Mouse (Mus musculus) Patski (cell line): ENCODE data around the gene Lingo2. TPM values are rescaled to one million over a fixed set of nuclear protein-coding genes. Genes with fewer than 3 reads are reported as not detected.

Experiments used
- ATAC-seq: fragments of 100-300 bp; one replicate; pipeline ENCODE4 v1.8.0; 2021
- CTCF ChIA-PET: fragments of 350-600 bp; sonication (Branson Sonifier 250); formaldehyde crosslinking; loops from one replicate; lab custom pipeline; 2022; ENCODE audit warnings: inconsistent platforms; lab: Charles Lee
- POLR2A ChIA-PET: fragments of 350-600 bp; sonication (Branson Sonifier 250); formaldehyde crosslinking; loops from one replicate; lab custom pipeline; 2022; ENCODE audit warnings: antibody characterized with exemption, inconsistent platforms; lab: Charles Lee
- DNase-seq: peaks from one replicate; pipeline ENCODE4 v3.0.0-alpha.2; 2011; ENCODE audit warnings: low read depth, low spot score
- H3K27me3 ChIP-seq: fragments of 371-371 bp; one replicate; pipeline ENCODE4 v1.5.1; 2021
- CTCF ChIP-seq: fragments of 100-300 bp; IDR thresholded peaks from one replicate; pipeline ENCODE4 v1.5.1; 2021
- in situ Hi-C: fragments of 300-500 bp; cut with MboI; formaldehyde crosslinking; loops from 3 replicates; pipeline ENCODE4 v1.11.1; 2018; ENCODE audit warnings: low pct_unique_long_range_greater_than_20kb, mixed read lengths
- polyA plus RNA-seq: library from polyadenylated mRNA; unstranded; gene quantifications from one replicate; pipeline ENCODE4 v1.2.3, GENCODE M21; 2021

Gene Lingo2
- polyA plus RNA-seq, 1 experiment from 2014 or later = not detected

DNA sequence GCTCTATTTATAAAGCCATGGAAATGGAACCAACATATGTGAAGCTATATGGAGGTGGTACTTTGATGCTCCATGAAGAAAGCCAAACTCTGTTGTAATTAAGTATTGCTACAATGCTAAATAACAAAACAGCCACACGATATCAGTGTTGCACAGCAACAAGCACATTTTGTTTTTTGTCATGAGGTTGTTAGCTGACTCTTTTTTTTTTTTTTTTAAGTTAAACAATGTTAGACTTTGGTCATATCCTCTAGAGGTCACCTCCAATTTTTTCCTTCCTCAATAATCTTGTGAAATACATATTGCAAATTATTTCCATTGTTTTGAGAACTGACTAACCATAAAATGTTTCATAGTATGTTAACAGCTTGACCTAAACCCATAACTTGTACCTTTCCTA, 646.3 kb downstream of the Lingo2 start:
- POLR2A ChIA-PET = no interaction called here
- in situ Hi-C loops = no loop called here
- ATAC-seq (no peak), DNase-seq (no peak)
- no peaks in the 10 kb centered on the region for H3K27me3 ChIP-seq
- CTCF ChIA-PET = no interaction called here
- TF ChIP-seq CTCF = no peak

GRCm38 (mm10) chr4:36289701-36290053, 661.9 kb downstream of the Lingo2 start:
- H3K27me3 ChIP-seq = no peaks in the 10 kb centered on the region
- DNase-seq (no peak), ATAC-seq (no peak)
- POLR2A ChIA-PET = no interaction called here
- in situ Hi-C loops = no loop called here
- no peak for TF ChIP-seq CTCF
- CTCF ChIA-PET = no interaction called here

DNA sequence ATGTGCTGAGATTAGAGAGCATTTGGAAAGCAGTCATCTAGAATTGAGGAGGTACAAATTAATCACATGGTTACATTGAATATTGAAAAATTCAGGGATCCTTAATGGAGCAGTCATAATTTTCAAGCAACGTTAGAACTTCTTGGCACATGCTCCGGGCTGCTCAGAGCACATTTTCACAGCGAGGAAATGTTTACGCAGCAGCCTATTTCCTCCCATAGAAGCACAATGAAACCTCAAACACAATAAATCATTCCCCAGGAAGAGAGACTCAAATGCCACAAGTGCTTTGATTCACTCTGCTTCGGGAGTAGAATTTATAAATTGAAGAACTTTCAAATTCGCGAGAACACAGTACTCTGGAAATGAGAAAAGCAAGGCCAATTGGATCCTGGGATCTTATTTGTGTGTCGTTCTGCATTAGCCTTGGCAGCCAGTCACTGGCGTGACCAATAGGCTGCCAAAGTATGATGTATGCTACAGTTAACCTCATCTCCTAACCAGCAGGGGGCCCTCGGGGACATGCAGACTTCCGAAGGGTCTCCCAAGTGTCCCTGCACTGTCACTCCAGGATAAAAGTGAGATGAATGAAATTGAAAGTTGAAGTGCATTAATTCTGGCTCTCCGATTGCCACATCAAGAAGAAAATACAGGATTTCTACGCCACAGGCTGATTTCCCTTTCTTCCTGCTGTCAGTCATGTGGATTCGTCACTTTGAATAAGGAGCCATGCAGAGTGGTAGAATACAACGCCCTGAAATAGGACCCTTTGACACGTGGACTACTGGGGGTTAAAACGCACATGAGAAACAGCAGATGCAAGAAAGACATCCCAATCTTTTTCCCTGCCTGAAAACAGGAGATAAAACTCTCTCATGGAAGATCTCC, 662.5 kb downstream of the Lingo2 start:
- DNase-seq = no peak
- no peaks in the 10 kb centered on the region for H3K27me3 ChIP-seq
- POLR2A ChIA-PET = no interaction called here
- no peak for TF ChIP-seq CTCF
- in situ Hi-C loops = no loop called here
- CTCF ChIA-PET = no interaction called here
- ATAC-seq = no peak

DNA sequence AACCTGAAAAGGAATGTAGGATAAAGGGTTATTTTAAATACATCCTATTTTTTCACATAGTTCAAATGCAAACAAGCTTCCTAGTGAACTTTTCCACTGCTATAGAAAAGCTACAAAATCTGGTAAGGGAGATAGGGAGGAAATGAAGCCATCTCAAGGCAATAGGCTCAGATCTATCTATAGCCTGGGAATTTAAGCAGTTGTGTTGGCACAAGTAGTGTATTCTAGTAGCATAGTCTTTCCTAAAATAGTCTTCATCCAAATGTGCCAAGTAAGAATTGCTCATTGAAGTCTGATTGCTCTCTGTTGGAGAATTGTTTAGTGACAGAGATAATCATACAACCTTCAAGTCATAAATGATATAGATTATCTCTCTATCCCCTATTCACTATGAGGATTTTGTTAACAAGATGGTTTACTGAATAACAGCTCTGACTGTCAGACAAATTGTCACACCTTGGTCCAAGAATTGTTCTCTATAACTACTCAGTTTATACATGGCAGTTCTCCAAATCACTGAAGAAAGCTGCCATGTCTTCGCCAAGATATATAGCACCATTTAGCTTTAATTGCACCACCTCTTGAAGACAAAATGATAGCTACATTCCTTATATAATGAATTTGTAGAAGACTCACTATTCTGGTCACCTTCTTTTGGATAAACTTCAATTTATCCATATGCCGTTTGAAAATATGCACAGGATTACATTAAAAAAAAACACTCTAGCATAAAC, 688.9 kb downstream of the Lingo2 start:
- in situ Hi-C loops = no loop called here
- no peak for ATAC-seq
- POLR2A ChIA-PET = no interaction called here

GRCm38 (mm10) chr4:36186231-36186922, 765.2 kb downstream of the Lingo2 start:
- in situ Hi-C loops = no loop called here
- H3K27me3 ChIP-seq = no peaks in the 10 kb centered on the region
- ChIA-PET POLR2A (no interaction called here), CTCF (no interaction called here)
- TF ChIP-seq CTCF = no peak
- ATAC-seq = no peak
- no peak for DNase-seq

More for the DNA sequence above, 688.9 kb downstream of the Lingo2 start:
- CTCF ChIA-PET = interaction anchor here (0.7 to 1.1 kb wide), 2 partner anchors 14 to 17 kb away, joined by 3 read pairs; no protein-coding TSS in a partner anchor
- TF ChIP-seq CTCF = no peak
- no peaks in the 10 kb centered on the region for H3K27me3 ChIP-seq
- no peak for DNase-seq

DNA sequence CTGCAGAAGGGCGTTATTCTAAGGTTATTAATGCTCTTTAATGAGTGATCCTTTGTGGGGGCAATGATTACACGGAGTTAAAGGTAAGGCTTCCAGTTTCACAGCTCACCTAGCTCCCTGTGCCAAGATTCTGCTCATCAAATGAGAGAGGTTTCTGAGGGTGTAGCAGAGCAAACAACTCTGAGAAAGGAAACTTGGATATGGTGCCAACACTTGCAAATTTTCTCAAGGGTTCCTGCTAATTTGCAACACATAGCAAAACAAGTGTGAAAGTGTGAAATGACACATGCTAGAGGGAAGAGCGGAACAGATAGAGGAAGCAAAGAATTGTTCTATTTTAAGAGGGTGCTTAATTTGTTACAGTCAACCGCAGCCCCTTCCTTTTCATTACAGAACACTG, 767.9 kb downstream of the Lingo2 start:
- no peak for DNase-seq
- no peaks in the 10 kb centered on the region for H3K27me3 ChIP-seq
- CTCF ChIA-PET = no interaction called here
- no peak for TF ChIP-seq CTCF
- POLR2A ChIA-PET = no interaction called here
- no peak for ATAC-seq
- in situ Hi-C loops = no loop called here

DNA sequence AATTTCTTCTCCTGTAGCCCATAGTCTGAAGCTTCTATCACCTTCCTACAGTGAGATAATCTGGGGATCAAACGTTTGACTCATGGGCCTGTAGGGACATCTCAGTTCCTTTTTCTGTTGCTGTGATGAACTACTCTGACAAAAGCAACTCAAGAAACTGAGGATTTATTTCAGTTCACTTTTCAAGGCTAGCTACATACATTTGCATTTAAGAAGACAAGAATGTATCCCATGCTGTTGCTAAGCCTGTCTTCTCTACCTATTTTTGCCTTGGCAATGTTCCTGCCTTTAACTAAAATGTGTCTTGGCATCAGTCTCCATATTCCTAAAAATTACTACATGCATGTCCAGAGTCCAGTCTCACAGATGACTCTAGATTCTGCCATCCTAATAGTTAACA, 781.4 kb downstream of the Lingo2 start:
- in situ Hi-C loops = no loop called here
- TF ChIP-seq CTCF = no peak
- ChIA-PET POLR2A (no interaction called here), CTCF (no interaction called here)
- no peak for DNase-seq
- H3K27me3 ChIP-seq = no peaks in the 10 kb centered on the region
- ATAC-seq = no peak

DNA sequence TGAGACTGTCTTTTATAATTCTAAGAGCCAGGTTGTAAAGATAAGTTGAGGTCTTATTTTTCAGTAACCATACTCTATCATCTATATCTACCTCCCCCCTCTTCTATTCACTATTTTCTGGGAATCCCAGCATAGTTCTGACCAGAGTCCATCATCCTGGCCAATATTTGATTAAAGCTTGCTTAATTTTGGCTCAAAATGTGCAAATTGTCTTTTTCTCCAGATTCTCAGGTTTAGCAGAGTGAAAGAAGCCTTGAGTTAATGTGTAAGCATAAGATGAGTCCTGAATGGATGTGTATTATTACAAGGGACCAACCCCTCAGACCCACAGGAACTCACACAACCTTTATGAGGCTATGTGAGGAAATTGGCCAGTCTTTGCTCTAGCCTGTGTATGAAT, 820.2 kb downstream of the Lingo2 start:
- POLR2A ChIA-PET = no interaction called here
- no peak for DNase-seq
- in situ Hi-C loops = no loop called here
- no peak for TF ChIP-seq CTCF
- no peak for ATAC-seq
- H3K27me3 ChIP-seq = no peaks in the 10 kb centered on the region
- CTCF ChIA-PET = no interaction called here

DNA sequence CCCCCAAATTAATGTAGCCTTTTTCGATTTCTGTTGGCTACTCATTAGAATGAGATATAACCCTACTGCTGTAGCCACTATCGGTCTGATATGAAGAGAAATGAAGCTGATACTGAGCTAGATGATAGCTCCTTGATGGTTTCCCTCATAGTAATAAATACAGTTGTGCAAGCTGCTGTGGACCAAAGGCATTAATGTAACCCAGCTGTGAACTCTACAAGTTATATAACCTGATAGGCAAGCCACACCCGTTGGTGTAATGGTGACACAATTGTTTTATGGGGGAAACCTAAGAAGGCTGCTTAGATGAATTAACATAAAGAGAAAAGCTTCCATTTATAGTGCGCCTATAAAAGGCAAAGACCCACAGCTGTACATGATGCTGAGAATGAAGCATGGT, 856.1 kb downstream of the Lingo2 start:
- ChIA-PET POLR2A (no interaction called here), CTCF (no interaction called here)
- TF ChIP-seq CTCF = no peak
- in situ Hi-C loops = no loop called here
- DNase-seq (no peak), ATAC-seq (no peak)
- no peaks in the 10 kb centered on the region for H3K27me3 ChIP-seq

DNA sequence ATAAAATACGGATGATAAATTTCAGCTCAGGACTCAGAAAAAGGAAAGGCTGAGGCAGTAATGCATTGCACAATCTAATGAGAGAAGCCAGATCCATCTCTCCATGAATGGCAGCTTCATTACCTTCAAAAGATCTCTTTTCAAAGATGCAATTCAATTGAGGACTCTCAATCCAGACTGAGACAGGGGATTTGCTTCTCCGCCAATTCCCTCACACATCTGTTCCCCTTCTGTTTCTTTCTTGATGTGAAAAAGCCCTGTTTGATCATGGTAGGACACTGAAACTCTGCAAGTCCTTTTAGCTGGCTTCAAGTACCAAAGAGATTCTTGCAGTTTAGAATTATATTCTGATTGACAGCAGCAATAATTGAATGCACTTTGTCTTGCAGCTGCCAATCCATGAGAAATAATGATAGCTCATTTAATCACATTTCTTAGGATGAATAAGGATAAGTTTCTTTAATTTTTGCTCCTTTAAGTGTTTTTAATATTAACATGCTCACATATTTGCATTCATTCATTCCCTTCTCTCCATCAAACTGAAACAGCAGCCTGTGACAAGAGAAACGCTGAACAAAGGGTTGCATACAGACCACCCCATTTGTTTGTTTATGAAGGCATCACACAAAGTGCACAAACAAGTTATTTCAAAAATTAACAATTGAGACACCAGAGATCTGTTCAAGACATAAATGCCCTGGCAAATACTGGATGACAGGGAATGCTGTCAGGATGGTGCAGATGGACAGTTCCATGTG, 870.3 kb downstream of the Lingo2 start:
- in situ Hi-C loops = no loop called here
- CTCF ChIA-PET = interaction anchor here (1.0 kb wide), 1 partner anchor 8 kb away, joined by 3 read pairs; no protein-coding TSS in a partner anchor
- DNase-seq (no peak), ATAC-seq (no peak)
- POLR2A ChIA-PET = no interaction called here
- no peaks in the 10 kb centered on the region for H3K27me3 ChIP-seq
- TF ChIP-seq CTCF = no peak
